Mouse (Mus musculus) neural tube, embryonic 15.5 days (tissue): ENCODE data around the gene Zfp655. TPM values are rescaled to one million over a fixed set of nuclear protein-coding genes. Genes with fewer than 3 reads are reported as not detected.

ENCODE experiments used
- polyA plus RNA-seq: library from polyadenylated mRNA; unstranded; fragments of >200 nt; fragmentation: Nextera tagmentation; extraction: Ambion mirVana; gene quantifications from 2 replicates; pipeline ENCODE4 v1.2.1, GENCODE M21; 2015

Gene Zfp655
- polyA plus RNA-seq, 1 experiment from 2014 or later = 28.1 TPM

Other genes with a start within 250 kb of the Zfp655 start
- gene Gm4871, start 199.0 kb upstream of the Zfp655 start, polyA plus RNA-seq = not detected in 2 replicates
- not detected in 2 replicates for gene 1700018F24Rik, start 188.7 kb upstream of the Zfp655 start, polyA plus RNA-seq
- gene Arpc1a, start 147.9 kb upstream of the Zfp655 start, polyA plus RNA-seq = 218 and 232 TPM in 2 replicates
- not detected in 2 replicates for gene Kpna7, start 147.7 kb upstream of the Zfp655 start, polyA plus RNA-seq
- gene Arpc1b, start 117.5 kb upstream of the Zfp655 start, polyA plus RNA-seq = 82.4 and 204 TPM in 2 replicates
- 97.0 and 115 TPM in 2 replicates for gene Pdap1, start 91.5 kb upstream of the Zfp655 start, polyA plus RNA-seq
- 183 and 184 TPM in 2 replicates for gene Bud31, start 91.4 kb upstream of the Zfp655 start, polyA plus RNA-seq
- gene Ptcd1, start 64.6 kb upstream of the Zfp655 start, polyA plus RNA-seq = 18.8 and 21.2 TPM in 2 replicates
- 49.7 and 50.3 TPM in 2 replicates for gene Cpsf4, start 64.5 kb upstream of the Zfp655 start, polyA plus RNA-seq
- gene Atp5j2, start 39.7 kb upstream of the Zfp655 start, polyA plus RNA-seq = 724 and 793 TPM in 2 replicates
- gene Zkscan14, start 29.8 kb upstream of the Zfp655 start, polyA plus RNA-seq = 12.8 and 14.4 TPM in 2 replicates
- gene Zkscan5, start 27.2 kb upstream of the Zfp655 start, polyA plus RNA-seq = 12.5 and 12.9 TPM in 2 replicates
- 0.55 and 0.57 TPM in 2 replicates for gene Zscan25, start 48.8 kb downstream of the Zfp655 start, polyA plus RNA-seq
- not detected in 2 replicates for gene Cyp3a57, start 113.6 kb downstream of the Zfp655 start, polyA plus RNA-seq
- gene Cyp3a16, start 238.0 kb downstream of the Zfp655 start, polyA plus RNA-seq = not detected in 2 replicates